Mouse (Mus musculus): ENCODE measurements around the gene Chtf18. TPM values are rescaled to one million over a fixed set of nuclear protein-coding genes. Genes with fewer than 3 reads are reported as not detected.

Chtf18 gene
- total and polyA plus RNA-seq, 3 experiments: 11.9 to 38.2 (median 24.8) TPM

GRCm38 (mm10) chr17:25757691-25758090, 30.5 kb upstream of the Chtf18 start:
- in situ Hi-C loops (cut with MboI; ENCODE audit: low pct_ligation_motif_present, low pct_unique_long_range_greater_than_20kb, low sequenced_read_pairs) (no loop called here), dilution Hi-C loops (cut with MboI; ENCODE audit: extremely low pct_ligation_motif_present, extremely low pct_unique_long_range_greater_than_20kb, low sequenced_read_pairs) (no loop called here)
- no peak overlapping the region for H3K27ac ChIP-seq (ENCODE audit: insufficient read depth, low read depth)
- TF ChIP-seq PAX5 (IDR thresholded peaks at IDR 0.05; ENCODE audit: low read length): no peak
- no peak for TF ChIP-seq RCOR1 (conservative IDR thresholded peaks at IDR 0.05; ENCODE audit: low read depth, low read length)
- TF ChIP-seq CTCF (conservative IDR thresholded peaks at IDR 0.05 in 1 of 2, IDR thresholded peaks at IDR 0.05 in 1 of 2; ENCODE audit: low read depth in 2 of 2, low read length in 2 of 2): no peak
- no peak for TF ChIP-seq USF2 (conservative IDR thresholded peaks at IDR 0.05; ENCODE audit: low read depth, low read length)
- no peak for TF ChIP-seq MEF2A (IDR thresholded peaks at IDR 0.05; ENCODE audit: borderline replicate concordance, low read depth, low read length)
- TF ChIP-seq MAZ (IDR thresholded peaks at IDR 0.05; ENCODE audit: low read depth, low read length): no peak
- TF ChIP-seq UBTF (IDR thresholded peaks at IDR 0.05; ENCODE audit: low read depth, low read length): no peak
- no peaks in the 10 kb centered on the region for H3K79me2 ChIP-seq (replicated peaks; ENCODE audit: control insufficient read depth, extremely low read depth, insufficient read depth, poor library complexity, severe bottlenecking)
- no peaks in the 10 kb centered on the region for H3K36me3 ChIP-seq (replicated peaks in 1 of 2; ENCODE audit: control insufficient read depth in 1 of 2, insufficient read depth in 1 of 2, low read length in 1 of 2)
- no peaks in the 10 kb centered on the region for H3K9me3 ChIP-seq (replicated peaks; ENCODE audit: low read length)
- H3K4me2 ChIP-seq (ENCODE audit: insufficient read depth, low read depth, poor library complexity, severe bottlenecking): no peak overlapping the region
- no peak overlapping the region for H3K4me3 ChIP-seq (replicated peaks in 1 of 3; ENCODE audit: low read depth in 2 of 3, low read length in 2 of 3, poor library complexity in 1 of 3)
- no peak overlapping the region for H3K9ac ChIP-seq (ENCODE audit: insufficient read depth, low read depth)
- peaks cover 97% of the 10 kb centered on the region for H3K27me3 ChIP-seq (replicated peaks)
- no peaks in the 10 kb centered on the region for H3K4me1 ChIP-seq (ENCODE audit: control insufficient read depth in 1 of 2, insufficient read depth in 2 of 2)
- no peak for DNase-seq (ENCODE audit: extremely low read depth)

- Histone ChIP-seq H3K27ac (ENCODE audit: insufficient read depth, low read depth) (no peak overlapping the region), H3K79me2 (replicated peaks; ENCODE audit: control insufficient read depth, extremely low read depth, insufficient read depth, poor library complexity, severe bottlenecking) (no peaks in the 10 kb centered on the region), H3K27me3 (replicated peaks) (peaks cover 97% of the 10 kb centered on the region), H3K36me3 (replicated peaks in 1 of 2; ENCODE audit: control insufficient read depth in 1 of 2, insufficient read depth in 1 of 2, low read length in 1 of 2) (no peaks in the 10 kb centered on the region), H3K4me1 (ENCODE audit: control insufficient read depth in 1 of 2, insufficient read depth in 2 of 2) (no peaks in the 10 kb centered on the region), H3K9ac (ENCODE audit: insufficient read depth, low read depth) (no peak overlapping the region), H3K9me3 (replicated peaks; ENCODE audit: low read length) (no peaks in the 10 kb centered on the region), H3K4me3 (replicated peaks in 1 of 3; ENCODE audit: low read depth in 2 of 3, low read length in 2 of 3, poor library complexity in 1 of 3) (no peak overlapping the region), H3K4me2 (ENCODE audit: insufficient read depth, low read depth, poor library complexity, severe bottlenecking) (no peak overlapping the region)
- TF ChIP-seq ELF1 (IDR thresholded peaks at IDR 0.05; ENCODE audit: low read depth, low read length) (no peak), TCF12 (IDR thresholded peaks at IDR 0.05; ENCODE audit: low read depth, low read length) (no peak), IRF4 (IDR thresholded peaks at IDR 0.05; ENCODE audit: low read depth, low read length) (no peak), SMC3 (IDR thresholded peaks at IDR 0.05; ENCODE audit: low read depth, low read length) (no peak), NELFE (IDR thresholded peaks at IDR 0.05; ENCODE audit: low read depth, low read length) (no peak), UBTF (IDR thresholded peaks at IDR 0.05; ENCODE audit: low read depth, low read length) (no peak), ZC3H11A (IDR thresholded peaks at IDR 0.05; ENCODE audit: low read depth, low read length) (no peak), BHLHE40 (IDR thresholded peaks at IDR 0.05; ENCODE audit: low read depth, low read length) (no peak), E2F4 (IDR thresholded peaks at IDR 0.05; ENCODE audit: insufficient replicate concordance, low read depth, low read length) (no peak), HCFC1 (IDR thresholded peaks at IDR 0.05; ENCODE audit: low read depth, low read length) (no peak), MXI1 (IDR thresholded peaks at IDR 0.05; ENCODE audit: low read depth, low read length) (no peak), MAZ (IDR thresholded peaks at IDR 0.05; ENCODE audit: low read depth, low read length) (no peak), KAT2A (IDR thresholded peaks at IDR 0.05; ENCODE audit: insufficient replicate concordance, low read length) (no peak), ETS1 (conservative IDR thresholded peaks at IDR 0.05; ENCODE audit: low read depth, low read length) (no peak), USF1 (IDR thresholded peaks at IDR 0.05; ENCODE audit: low read depth, low read length) (no peak), EP300 (IDR thresholded peaks at IDR 0.05; ENCODE audit: low read length) (no peak), MAX (IDR thresholded peaks at IDR 0.05; ENCODE audit: low read length) (no peak), RCOR1 (conservative IDR thresholded peaks at IDR 0.05; ENCODE audit: low read depth, low read length) (no peak)
- dilution Hi-C loops (cut with MboI; ENCODE audit: extremely low pct_ligation_motif_present, extremely low pct_unique_long_range_greater_than_20kb, low sequenced_read_pairs): no loop called here
- no peak for DNase-seq (ENCODE audit: extremely low read depth)
- in situ Hi-C loops (cut with MboI; ENCODE audit: low pct_ligation_motif_present, low pct_unique_long_range_greater_than_20kb, low sequenced_read_pairs): no loop called here
Measured at GRCm38 (mm10) chr17:25756378-25757242, 29.4 kb upstream of the Chtf18 start.

Data from CH12.LX (cell line).